Mouse (Mus musculus) embryo, embryonic 9.5 days (tissue): Measurements from ENCODE around the gene Pglyrp2.

Experiments
- DNase-seq: peaks from one replicate; pipeline ENCODE4 v3.0.0-alpha.2; 2017; ENCODE audit errors: extremely low spot score

The Pglyrp2 gene

DNA sequence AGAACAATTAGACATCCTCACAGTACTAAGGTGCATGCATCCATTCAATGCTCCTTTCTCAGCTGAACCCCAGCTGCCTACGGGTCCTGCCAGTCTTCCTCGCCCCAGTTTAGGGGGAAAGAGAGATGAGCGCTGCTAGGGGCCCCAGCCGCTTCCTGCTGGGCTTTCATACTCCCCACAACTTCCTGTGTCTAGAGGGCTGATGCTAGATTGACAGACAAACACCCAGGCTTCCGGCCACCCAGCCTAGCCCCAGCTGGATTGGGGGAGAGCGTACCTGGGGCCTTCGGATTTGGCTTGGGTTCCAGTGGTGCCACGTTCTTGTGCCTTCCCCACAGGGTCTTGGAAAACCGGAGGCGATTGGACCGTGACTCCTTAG is 21.2 kb downstream of the Pglyrp2 start:
- no peak for DNase-seq

DNA sequence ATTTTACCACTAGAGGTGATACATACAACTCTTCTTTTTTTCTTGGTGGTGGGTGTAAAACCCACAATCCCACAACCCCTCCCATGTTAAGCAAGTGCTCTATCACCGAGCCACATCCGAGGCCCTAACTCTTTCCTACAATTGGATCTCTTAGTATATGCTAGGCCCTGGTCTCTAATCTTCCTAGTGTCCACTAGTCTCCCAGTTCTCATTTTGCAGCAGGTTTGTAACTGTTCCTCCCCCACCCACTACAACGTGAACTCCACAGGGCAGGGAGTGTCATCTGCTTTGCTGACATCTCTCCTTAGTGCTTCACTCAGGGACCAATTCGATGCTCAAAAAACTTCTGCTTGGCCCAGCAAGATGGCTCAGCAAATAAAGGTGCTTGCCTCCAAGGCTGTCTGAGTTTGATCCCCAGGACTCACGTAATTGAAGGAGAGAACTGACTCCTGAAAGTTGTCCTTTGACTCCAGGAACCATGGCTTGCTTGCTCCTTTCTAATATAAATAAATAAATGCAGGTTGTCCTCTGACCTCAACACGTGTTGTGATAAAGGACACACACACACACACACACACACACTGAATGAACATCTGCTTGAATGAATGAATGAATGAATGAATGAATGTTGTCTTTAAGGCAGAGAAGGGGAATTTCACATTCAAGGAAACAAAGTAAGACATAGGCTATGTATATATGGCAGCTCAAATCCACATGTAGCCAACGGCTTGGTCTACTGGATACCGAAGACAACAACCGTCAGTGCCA is 21.8 kb downstream of the Pglyrp2 start:
- no peak for DNase-seq

DNA sequence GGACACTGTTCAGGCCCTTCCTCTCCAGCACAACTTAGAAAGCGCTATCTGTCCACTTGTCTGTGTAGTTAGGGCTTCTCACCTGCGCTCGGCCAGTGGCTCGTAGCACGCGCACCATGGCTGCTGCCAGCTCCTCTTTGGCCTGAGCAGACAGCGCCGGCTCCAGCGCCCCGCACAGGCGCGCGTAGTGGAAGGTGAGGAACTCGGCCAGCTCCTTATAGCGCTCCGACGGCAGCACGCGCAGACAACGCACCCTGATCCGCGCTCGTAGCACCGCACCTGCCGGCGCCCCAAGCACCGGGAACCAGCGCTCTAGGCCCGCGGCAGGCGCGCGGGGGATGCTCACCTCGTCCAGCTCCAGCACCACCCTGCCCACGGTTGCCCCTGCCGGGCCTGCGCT is 27.7 kb downstream of the Pglyrp2 start:
- DNase-seq, result no peak

- DNase-seq, result no peak
Measured at GRCm38 (mm10) chr17:32393944-32394343, 30.0 kb downstream of the Pglyrp2 start.

DNA sequence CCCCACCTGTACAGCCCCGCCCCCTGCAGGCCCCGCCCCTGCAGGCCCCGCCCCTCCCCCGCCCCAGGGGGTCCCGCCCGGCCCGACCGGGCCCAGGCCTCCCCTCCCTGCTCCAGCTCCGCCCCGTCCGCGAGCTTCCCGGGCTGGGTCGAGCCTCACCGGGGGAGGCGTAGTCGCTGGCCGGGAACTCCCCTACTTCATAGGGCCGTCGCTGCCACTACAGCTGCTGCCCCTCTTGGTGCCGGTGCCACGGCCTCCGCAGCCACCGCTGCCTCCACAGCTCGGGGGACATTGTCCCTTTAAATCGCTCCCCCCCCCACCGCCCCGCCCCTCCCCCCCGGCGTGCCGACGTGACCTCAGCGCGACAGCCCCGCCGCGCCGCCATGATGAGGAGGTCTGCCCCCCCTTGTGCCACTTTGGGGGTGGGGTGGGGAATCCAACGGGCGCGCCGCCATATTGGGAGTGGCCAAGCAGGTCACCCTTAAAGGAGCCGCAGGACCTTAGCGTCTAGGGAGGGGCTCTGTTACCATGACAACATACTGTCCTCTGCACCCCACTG is 34.8 kb downstream of the Pglyrp2 start, which contains the start of gene Wiz:
TSS of gene Wiz (minus strand) at position 339 of the 559 bp plus-strand sequence.
- DNase-seq, result peak; percentile 93

DNA sequence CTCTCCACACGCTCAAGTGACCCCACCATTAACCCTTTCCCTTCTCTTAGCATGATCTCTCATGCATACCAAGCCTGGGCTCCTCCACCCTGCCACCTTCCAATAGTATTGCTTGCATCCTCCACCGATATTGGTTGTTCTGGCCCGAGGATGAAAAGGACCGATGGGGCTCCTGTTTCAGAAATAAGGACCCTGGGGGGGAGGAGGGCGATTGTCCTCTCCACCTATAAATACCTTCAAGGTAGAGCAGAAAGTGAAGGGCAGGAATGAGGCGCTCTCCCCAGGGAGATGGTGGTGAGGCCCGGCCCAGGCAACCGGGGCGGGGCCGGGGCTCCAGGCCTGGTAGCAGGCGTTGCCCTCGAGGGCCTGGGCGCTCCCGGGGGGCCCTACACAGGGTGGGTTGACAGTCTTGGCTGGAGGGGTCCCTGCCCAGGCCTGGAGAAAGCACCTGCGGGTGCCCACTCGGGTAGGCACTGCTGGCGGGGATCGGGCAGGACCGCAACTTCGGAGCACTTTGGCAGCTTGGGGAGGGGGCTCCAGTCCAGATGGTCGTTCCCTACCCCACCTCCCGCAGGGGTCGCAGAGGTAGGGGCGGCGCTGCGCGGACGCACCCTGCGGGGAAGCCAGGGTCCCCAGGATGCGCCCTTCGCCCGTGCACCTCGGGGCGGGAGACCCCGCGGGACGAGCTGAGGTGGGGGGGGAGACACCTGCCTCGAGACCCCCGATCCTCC is 35.4 kb downstream of the Pglyrp2 start:
- no peak for DNase-seq

DNA sequence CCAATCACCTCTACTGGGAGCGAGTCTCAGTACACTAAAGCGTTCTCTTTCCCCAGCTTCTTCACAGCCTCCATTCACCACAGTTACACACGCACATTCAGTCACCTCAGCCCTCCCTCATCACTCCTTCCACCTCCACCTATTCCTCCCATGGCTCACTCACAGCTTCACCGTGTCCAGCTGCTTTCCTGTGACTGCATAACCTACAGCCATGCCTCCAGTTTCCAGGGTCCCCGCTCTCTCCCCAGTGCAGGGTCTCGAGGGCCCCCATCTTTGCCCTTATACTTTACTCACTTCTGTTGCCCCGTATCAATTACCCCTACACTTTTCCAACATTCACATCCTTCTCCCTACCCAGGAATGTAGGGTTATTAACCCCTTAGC is 36.0 kb downstream of the Pglyrp2 start:
- DNase-seq, result no peak

DNA sequence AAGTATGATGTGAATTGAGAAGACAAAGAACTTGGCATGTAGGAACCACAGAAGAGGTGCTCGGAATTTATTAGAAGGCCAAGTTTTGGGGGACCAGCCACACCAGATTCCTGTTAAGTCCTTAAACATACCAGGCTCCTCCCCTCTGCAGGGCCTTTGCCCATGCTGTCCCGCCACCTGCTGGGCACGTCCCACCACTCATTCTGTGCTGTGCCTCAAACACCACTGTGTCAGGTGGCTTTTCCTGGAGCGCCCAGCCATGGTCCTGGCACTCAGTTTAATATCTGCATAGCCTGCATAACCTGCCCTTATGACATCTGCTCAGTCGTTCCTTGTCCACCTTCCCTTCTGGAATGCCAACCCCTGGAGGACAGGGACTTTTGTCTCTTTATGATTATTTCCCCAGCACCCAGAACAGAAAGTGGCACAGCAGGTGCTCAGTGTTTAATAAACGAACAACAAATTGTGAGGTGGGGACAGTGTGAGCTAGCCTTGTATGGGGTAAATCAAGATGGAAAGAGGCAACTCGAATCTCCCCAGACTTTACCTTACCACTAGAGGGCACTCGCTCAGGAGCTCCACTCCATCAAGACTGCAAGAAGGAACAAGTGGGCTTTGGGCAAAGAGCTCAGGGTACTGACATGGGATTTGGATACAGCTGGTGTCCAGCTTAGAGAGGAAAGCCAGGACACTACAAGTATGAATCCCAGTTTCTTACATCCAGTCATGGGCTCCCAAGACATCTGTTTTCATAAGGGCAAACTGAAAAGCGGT is 37.1 kb downstream of the Pglyrp2 start:
- no peak for DNase-seq

DNA sequence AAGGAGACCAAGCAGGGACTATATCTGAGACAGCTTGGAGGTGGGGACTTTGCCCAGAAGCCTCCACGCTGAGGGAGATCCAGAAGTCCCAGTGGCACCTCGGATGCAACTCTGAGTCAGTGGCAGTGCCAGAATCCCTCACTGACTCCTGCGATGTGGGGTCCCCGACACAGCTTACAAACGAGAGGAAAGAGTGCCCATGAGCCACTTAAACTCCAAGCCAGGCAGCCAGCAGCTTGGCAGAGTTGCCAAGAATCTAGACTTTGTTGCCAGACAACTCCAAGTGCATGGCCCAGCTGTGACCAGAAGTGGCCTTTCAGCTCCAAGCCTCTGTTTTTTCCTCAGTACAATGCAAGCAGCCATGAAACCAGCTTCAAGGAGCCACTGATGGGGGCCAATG is 40.3 kb downstream of the Pglyrp2 start:
- DNase-seq, result no peak

DNA sequence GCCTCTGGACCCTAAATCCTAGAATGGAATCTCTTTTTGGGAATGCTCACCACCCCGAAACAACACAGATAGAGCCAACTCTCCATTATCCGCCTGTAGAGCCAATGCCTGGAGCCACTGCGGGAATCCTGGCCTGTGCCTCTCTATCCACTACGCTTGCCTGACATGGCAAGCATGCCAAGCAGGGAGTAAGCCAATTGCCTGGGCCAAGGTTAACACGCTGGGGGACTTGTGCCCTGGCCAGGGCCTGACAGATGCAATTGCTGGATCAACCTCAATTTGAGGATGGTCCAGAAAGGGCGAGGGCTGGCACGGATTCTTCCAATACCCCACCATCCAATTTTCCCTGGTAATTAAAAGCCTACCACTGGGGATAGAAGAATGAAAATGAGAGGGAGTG is 41.4 kb downstream of the Pglyrp2 start:
- no peak for DNase-seq

GRCm38 (mm10) chr17:32378786-32379185 is 45.2 kb downstream of the Pglyrp2 start:
- DNase-seq, result no peak

- no peak for DNase-seq
Measured at GRCm38 (mm10) chr17:32377137-32377536, 46.8 kb downstream of the Pglyrp2 start.

DNA sequence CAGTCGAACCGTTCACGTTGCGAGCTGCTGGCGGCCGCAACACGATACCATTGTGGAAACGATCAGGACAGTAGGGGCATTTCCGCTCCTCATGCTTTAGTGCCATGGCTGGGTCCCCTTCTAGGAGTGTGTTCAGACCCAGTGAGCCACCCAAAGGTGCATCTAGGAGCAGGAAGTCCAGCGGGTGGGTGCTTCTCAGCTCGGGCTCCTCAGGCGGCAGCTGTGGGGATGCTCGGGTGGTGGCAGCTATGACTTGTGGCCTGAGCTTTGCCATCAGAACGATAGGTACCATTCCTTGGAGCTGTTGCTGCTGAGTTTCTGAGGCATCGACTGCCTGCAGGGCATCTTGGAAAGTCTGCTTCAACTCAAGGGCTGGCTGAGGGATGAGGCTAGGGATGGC is 47.5 kb downstream of the Pglyrp2 start:
- no peak for DNase-seq

DNA sequence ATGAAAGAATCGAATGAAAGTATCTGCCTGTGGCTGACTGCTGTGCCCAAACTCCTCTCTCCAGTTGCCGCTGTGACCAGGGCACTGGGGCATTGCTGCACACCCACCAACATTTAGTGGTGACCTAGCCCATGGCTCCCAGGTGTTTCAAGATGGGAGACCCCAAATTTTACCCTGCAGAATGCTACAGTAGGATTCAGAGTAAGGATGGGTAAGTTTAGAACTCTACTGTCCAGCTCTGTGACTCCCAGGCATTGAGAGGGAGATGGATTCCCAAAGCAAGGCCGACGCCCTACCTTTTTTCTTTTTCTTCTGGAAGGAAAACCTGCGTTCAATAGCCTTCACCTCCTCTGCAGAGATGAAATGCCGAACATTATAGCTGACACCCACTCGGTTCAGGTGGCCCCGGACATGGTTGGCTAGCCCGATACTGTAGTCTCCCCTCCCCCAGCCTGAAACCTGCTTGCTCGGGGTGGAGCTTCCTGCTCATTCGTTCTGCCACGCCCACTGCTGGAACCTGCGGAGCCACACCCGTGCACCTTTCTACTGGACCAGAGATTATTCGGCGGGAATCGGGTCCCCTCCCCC is 54.9 kb downstream of the Pglyrp2 start:
- peak; percentile 53 for DNase-seq

DNA sequence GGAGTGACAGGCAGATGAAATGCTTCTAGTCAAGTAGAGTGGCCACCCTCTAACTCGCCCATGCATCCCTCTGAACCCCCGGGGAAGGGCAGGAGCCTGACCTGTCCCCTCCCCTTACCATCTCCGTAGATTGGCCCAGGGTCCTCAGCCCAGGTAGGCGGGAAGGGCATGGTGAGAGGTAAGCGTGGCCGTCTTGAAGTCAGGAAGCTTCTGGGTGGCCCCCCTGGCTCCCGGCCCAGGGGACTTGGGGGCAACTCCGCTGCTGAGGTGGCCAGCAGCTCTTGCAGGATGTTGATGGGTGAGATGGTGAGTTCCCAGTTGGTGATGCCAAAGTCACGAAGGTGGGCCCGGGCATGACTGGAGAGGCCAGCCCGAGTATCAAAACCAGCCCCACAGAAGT is 56.3 kb downstream of the Pglyrp2 start:
- DNase-seq, result no peak

DNA sequence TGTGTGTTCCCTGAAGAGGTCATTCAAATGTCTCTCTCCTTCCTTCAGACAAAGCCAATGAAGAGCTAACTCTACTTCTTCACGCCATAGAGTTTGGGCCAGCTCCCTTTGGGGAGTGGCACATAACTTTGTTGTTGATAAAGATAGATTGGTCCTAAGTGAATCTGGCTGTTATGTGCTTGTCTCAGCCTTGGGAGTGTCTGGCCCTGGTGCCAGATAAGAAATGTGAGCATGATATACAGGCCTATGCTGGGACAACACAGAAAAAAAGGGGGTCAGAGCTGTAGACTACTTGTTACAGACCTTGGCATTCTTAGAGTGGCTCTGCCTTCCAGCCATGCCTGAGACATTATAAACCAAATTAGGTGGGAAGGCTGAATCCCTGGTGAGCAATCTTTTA is 58.7 kb downstream of the Pglyrp2 start:
- DNase-seq, result no peak

GRCm38 (mm10) chr17:32364850-32365249 is 59.1 kb downstream of the Pglyrp2 start:
- no peak for DNase-seq

DNA sequence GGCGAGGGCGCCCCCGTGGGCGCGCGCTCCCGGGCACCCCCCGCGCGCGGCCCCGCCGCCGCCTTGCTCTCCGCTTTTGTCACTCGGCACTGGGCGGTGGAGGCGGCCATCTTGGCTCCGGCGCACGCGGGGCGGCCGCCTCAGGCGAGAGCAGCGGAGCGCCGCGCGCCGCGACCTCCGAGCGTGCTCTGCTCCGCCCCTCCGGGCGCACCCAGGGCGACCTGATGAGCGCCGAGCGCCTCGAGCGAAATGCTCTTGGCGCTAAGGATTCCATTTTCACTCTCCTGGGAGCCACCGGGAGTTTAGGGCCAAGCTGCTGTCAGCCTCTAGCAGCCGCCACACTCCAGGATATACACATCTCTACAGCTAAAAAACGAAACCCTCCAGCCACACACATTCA is 59.6 kb downstream of the Pglyrp2 start:
- DNase-seq, result peak; percentile 84

DNA sequence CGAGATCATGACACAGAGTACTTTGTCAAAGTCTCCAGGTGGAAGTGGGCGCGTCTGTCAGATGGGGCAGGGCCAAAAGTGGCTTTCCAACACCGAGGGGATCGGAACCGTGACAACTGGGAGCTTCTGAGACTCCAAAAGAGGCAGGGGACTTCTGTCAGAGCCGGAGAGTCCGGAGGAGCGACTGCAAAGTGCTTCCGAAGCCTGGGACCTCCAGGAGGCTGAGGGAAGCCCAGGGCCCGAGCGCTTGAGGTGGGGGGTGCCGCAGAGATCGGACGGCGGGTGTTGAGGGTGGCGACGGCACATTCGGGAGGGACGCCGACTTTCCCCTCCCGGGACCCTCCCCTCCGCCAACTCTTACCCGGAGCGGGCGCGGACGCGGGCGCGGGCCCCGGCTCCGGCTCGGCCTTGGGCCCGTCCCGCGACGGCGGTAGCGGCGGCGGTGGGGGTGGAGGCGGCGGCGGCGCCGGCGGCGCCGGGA is 60.1 kb downstream of the Pglyrp2 start:
- DNase-seq, result peak; percentile 44

DNA sequence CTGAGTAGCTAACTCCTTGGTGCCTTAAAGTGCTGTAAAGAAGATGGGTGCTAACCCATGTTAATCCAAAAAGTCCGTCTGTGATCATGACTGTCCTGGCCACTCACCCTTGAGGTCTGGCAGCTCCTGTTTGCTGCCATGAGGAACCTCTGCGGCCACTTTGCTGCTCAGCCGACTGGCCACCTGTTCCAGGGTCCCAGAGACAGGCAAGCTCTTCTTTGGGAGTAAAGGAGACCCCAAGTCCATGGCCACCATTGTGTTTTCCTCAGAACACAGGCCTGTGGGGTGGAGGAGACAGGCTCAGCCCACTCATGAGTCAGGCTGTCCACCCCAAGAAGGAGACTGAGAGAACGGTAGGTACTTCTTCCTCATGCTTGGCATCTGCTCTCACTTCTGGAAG is 61.3 kb downstream of the Pglyrp2 start:
- no peak for DNase-seq
